Mouse (Mus musculus) adipocyte (in vitro differentiated cells): ENCODE measurements around the gene Ptcd2.

Experiments used
- DNase-seq: peaks from one replicate; pipeline ENCODE4 v3.0.0-alpha.2; 2016; ENCODE audit warnings: low spot score

Ptcd2 gene

GRCm38 (mm10) chr13:99344599-99345575, at the start of gene Ptcd2, which contains the start of gene Mrps27:
TSS of gene Ptcd2 (minus strand) at chr13:99344705.
TSS of gene Mrps27 (plus strand) at chr13:99344786.
- DNase-seq: peak; percentile 91

- DNase-seq: no peak
Observed at GRCm38 (mm10) chr13:99393128-99393527, 48.6 kb upstream of the Ptcd2 start.

- peak; percentile 84 for DNase-seq
Observed at GRCm38 (mm10) chr13:99391417-99391816, 46.9 kb upstream of the Ptcd2 start.

GRCm38 (mm10) chr13:99387901-99388811, 43.7 kb upstream of the Ptcd2 start:
- DNase-seq: no peak

GRCm38 (mm10) chr13:99386341-99386740, 41.8 kb upstream of the Ptcd2 start:
- DNase-seq: no peak

- DNase-seq: no peak
Observed at GRCm38 (mm10) chr13:99385911-99386310, 41.4 kb upstream of the Ptcd2 start.

GRCm38 (mm10) chr13:99384555-99385203, 40.2 kb upstream of the Ptcd2 start:
- no peak for DNase-seq

- DNase-seq: no peak
Observed at GRCm38 (mm10) chr13:99382373-99382772, 37.9 kb upstream of the Ptcd2 start.

GRCm38 (mm10) chr13:99378223-99378622, 33.7 kb upstream of the Ptcd2 start:
- no peak for DNase-seq

GRCm38 (mm10) chr13:99377055-99377454, 32.5 kb upstream of the Ptcd2 start:
- DNase-seq: no peak

- DNase-seq: peak; percentile 84
Observed at GRCm38 (mm10) chr13:99375550-99375949, 31.0 kb upstream of the Ptcd2 start.

- DNase-seq: no peak
Observed at GRCm38 (mm10) chr13:99374191-99374590, 29.7 kb upstream of the Ptcd2 start.

GRCm38 (mm10) chr13:99373684-99374083, 29.2 kb upstream of the Ptcd2 start:
- no peak for DNase-seq

- no peak for DNase-seq
Observed at GRCm38 (mm10) chr13:99371285-99371684, 26.8 kb upstream of the Ptcd2 start.

- no peak for DNase-seq
Observed at GRCm38 (mm10) chr13:99369103-99369502, 24.6 kb upstream of the Ptcd2 start.

- no peak for DNase-seq
Observed at GRCm38 (mm10) chr13:99367554-99368174, 23.2 kb upstream of the Ptcd2 start.

- peak; percentile 29 for DNase-seq
Observed at GRCm38 (mm10) chr13:99366422-99367175, 22.1 kb upstream of the Ptcd2 start.

GRCm38 (mm10) chr13:99363866-99364265, 19.4 kb upstream of the Ptcd2 start:
- no peak for DNase-seq

GRCm38 (mm10) chr13:99358921-99359320, 14.4 kb upstream of the Ptcd2 start:
- DNase-seq: no peak

GRCm38 (mm10) chr13:99356428-99357265, 12.1 kb upstream of the Ptcd2 start:
- DNase-seq: no peak
